Mouse (Mus musculus) lung, adult 2 months (tissue): ENCODE measurements around the gene Tmpo.

Source experiments
- CTCF ChIP-seq: fragments of 200-500 bp; IDR thresholded peaks from 2 replicates; pipeline ENCODE4 v1.5.1; 2011; ENCODE audit warnings: mild to moderate bottlenecking, low read length, control low read depth; ENCODE audit not compliant: insufficient read depth
- POLR2A ChIP-seq: fragments of 200-500 bp; IDR thresholded peaks from 2 replicates; pipeline ENCODE4 v1.6.1; 2011; ENCODE audit warnings: low read depth, mild to moderate bottlenecking, control low read depth, low read length, borderline replicate concordance; ENCODE audit errors: extremely low read depth

DNA sequence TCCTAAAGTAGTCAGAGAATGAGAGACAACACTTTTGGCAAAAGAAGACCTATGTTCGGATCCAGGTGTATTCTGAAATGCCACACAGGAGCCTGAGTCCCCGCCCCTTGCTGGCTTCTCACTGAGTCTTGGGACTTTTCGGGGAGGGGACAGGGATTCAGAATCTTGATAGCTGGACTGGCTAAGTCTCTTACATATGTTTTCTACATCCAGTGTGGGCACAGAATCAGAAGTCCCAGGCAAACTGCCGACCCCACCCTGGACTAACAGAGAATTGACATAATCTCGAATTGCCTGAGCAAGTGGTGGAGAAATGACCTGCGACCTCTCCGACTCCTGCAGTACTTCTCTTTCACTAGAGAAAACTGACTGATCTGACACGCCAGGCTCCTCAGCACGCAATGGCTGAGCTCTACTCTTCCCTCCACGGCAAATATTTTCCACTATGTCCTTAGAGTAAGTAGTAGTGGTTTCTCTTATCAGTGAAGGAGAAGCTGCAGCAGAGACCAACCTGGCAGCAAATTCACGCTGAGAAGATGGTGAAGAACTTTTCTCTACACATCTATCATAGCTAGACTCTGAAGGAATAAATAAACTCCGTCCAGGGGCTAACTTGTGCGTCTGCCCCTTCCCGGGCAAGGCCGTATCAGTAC is 18.5 kb downstream of the Tmpo start:
- no peak for TF ChIP-seq CTCF
- TF ChIP-seq POLR2A = no peak
